17 mouse cellular contexts compared by ENCODE assay signal in the genomic region with DNA sequence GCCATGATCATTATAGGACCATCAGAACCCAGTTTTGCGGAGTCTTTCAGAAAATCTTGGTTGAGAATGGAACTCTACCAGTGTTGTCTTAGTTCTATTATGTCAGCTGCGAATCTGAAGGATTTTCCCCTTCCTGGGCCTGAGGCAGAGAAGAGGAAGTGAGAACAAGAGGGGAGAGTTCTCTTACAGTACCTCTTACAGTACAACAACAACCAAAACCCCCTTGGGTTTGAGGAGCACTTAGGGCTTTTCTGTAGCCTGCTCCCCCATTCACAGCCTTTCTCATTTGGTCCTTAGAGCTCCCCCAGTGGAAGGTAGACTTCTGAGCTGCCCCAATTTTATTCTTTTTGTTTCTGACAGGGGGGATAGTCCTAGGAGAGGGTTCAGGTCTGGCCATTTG. TPM values are rescaled to one million over a fixed set of nuclear protein-coding genes. Genes with fewer than 3 reads are reported as not detected.
A peak's percentile ranks its signal among the peaks of the same experiment; 100 is the strongest.
DNase-seq lines count a peak whose midpoint lies in the region; ATAC-seq lines count a peak whose summit lies in the region.
"Had no signal": no experiment of that assay in that cellular context is flagged by ENCODE, and none has a peak within 500 bp of the region (broad histone marks: within the 10 kb centered on the region; RNA-seq: fewer than 3 reads in every experiment).

No protein-coding gene starts in this region.

- intact Hi-C loops in left cerebral cortex, postnatal 10 days (cut with DNase I), result loop anchor here (5.0 to 10.0 kb wide), 2 partner anchors 105 to 178 kb away; no protein-coding TSS in a partner anchor

- DNase-seq in A20 (ENCODE audit: low read depth, low spot score), result peak; percentile 88
- DNase-seq in CD4-positive, CD25-positive, alpha-beta regulatory T cell, adult 2 months (ENCODE audit: low read depth, low spot score), result peak; percentile 49
- peak; percentile 53 for DNase-seq in naive thymus-derived CD4-positive, alpha-beta T cell, adult 2 months (ENCODE audit: low read depth)
- no peak for DNase-seq in kidney, adult 8-10 months
- DNase-seq in left cerebral cortex, postnatal 10 days (ENCODE audit: extremely low spot score in 1 of 2, low spot score in 2 of 2), result no peak
- DNase-seq in urinary bladder, postnatal 36 days (ENCODE audit: low spot score in 2 of 2), result no peak
- DNase-seq: adrenal gland, adult 8-10 months; cerebellum, adult 18-20 months; heart, postnatal 4 days; kidney, postnatal 36 days had no signal

- peak; percentile 40; the same call in 1 of the 2 replicates for ATAC-seq in granulocyte monocyte progenitor cell, adult 5-6 weeks (replicated peaks; ENCODE audit: poor library complexity, severe bottlenecking)
- ATAC-seq: forebrain, embryonic 14.5 days; hindbrain, embryonic 16.5 days; intestine, postnatal 0 days had no signal

RNA-seq across cellular contexts. Expression of a gene that starts 32.0 kb away (rescaled TPM):
- not detected in 2 replicates for total RNA-seq in granulocyte monocyte progenitor cell, adult 5-6 weeks (2014; fragmentation: Nextera tagmentation)
- 0.34 TPM in 1 of 2 replicates, not detected in the other for total RNA-seq in granulocyte monocyte progenitor cell, adult 5-6 weeks (2017)
- total RNA-seq in left cerebral cortex, postnatal 10 days (2021), result not detected
- total RNA-seq: gastrocnemius, adult 8-10 months; left cerebral cortex, postnatal 36 days; midbrain, postnatal 0 days had no signal

RNA-seq across cellular contexts. Expression of a gene that starts 44.0 kb away (rescaled TPM):
- total RNA-seq in granulocyte monocyte progenitor cell, adult 5-6 weeks (2014; fragmentation: Nextera tagmentation), result 91.7 and 118 TPM in 2 replicates
- 256 and 293 TPM in 2 replicates for total RNA-seq in granulocyte monocyte progenitor cell, adult 5-6 weeks (2017)
- 10 to 100 TPM; 73.7 to 83.7 TPM for total RNA-seq in left cerebral cortex, postnatal 10 days (2021)

RNA-seq across cellular contexts. Expression of a gene that starts 57.0 kb away (rescaled TPM):
- not detected in 2 replicates for total RNA-seq in granulocyte monocyte progenitor cell, adult 5-6 weeks (2014; fragmentation: Nextera tagmentation)
- total RNA-seq in granulocyte monocyte progenitor cell, adult 5-6 weeks (2017), result not detected in 2 replicates
- 10 to 100 TPM; 31.1 to 31.2 TPM for total RNA-seq in left cerebral cortex, postnatal 10 days (2021)

Comparison
In these comparisons a context has a peak if more than half of its experiments do, and no peak if none do; other contexts are left out.
1. DNase-seq: peak in A20 (single experiment), CD4-positive, CD25-positive, alpha-beta regulatory T cell, adult 2 months (single experiment) and naive thymus-derived CD4-positive, alpha-beta T cell, adult 2 months (single experiment); none in kidney, adult 8-10 months (0 of 2), left cerebral cortex, postnatal 10 days (0 of 2) and urinary bladder, postnatal 36 days (0 of 2).
2. RNA of a gene that starts 57.0 kb away (total RNA-seq): 31.1 to 31.2 TPM in left cerebral cortex, postnatal 10 days; not detected in granulocyte monocyte progenitor cell, adult 5-6 weeks; every median in the first group is over 10 times any median in the second.